Mouse (Mus musculus): ENCODE results near the gene Man1c1. TPM values are rescaled to one million over a fixed set of nuclear protein-coding genes. Genes with fewer than 3 reads are reported as not detected.

Gene Man1c1
- total and polyA plus RNA-seq, 3 experiments, result 0.04 to 0.44 (median 0.20) TPM

DNA sequence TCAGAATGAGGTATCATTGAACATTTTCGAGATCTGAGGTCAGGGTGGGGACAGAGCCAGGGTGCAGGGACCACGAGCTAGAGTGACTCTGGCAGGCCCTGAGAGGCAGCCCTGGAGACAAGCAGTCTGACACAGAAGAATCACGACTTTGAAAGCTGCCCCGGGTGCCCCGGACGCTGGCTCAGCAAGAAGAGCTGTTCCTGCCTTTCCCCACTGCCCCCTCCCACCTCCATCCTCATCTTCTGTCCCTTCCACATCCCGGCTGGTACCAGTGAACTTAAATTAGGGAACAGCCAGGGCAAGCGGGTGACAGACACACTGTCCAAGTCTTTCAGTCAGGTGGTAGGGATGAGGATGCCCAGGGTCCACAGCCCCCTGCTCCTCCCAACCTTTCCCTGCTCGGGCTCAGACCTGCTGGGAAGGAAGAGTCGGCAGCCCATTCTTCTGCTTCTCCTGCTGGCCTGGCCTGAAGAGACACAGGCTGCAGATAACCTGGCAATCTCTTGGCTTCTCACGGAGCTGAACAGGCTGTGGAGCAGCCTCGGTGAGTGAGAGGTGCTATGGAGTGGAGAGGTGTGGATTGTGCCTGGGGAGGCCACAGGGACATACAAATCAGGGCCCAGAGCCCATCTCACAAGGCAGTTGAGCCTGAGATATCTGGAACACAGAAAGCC is 35.6 kb downstream of the Man1c1 start:
- no peak for TF ChIP-seq JUND (conservative IDR thresholded peaks at IDR 0.05; ENCODE audit: low read depth, low read length)
- TF ChIP-seq MAX (IDR thresholded peaks at IDR 0.05; ENCODE audit: low read length), result no peak
- TF ChIP-seq EP300 (IDR thresholded peaks at IDR 0.05; ENCODE audit: low read length), result no peak
- no peak for TF ChIP-seq MYC (IDR thresholded peaks at IDR 0.05; ENCODE audit: low read depth, low read length)
- TF ChIP-seq TCF12 (IDR thresholded peaks at IDR 0.05; ENCODE audit: low read depth, low read length), result no peak
- 0 out of 4 replicates have a peak, but pooled peaks cover 0 to 3% of the 10 kb centered on the region in 2 experiments for H3K4me1 ChIP-seq (ENCODE audit: control insufficient read depth in 1 of 2, insufficient read depth in 2 of 2)
- DNase-seq (ENCODE audit: extremely low read depth), result no peak
- dilution Hi-C loops (cut with MboI; ENCODE audit: extremely low pct_ligation_motif_present, extremely low pct_unique_long_range_greater_than_20kb, low sequenced_read_pairs) (no loop called here), in situ Hi-C loops (cut with MboI; ENCODE audit: low pct_ligation_motif_present, low pct_unique_long_range_greater_than_20kb, low sequenced_read_pairs) (no loop called here)
- no peaks in the 10 kb centered on the region for H3K36me3 ChIP-seq (replicated peaks in 1 of 2; ENCODE audit: control insufficient read depth in 1 of 2, insufficient read depth in 1 of 2, low read length in 1 of 2)
- no peaks in the 10 kb centered on the region for H3K27me3 ChIP-seq (replicated peaks)
- no peaks in the 10 kb centered on the region for H3K9me3 ChIP-seq (replicated peaks; ENCODE audit: low read length)
- no peak overlapping the region for H3K4me2 ChIP-seq (ENCODE audit: insufficient read depth, low read depth, poor library complexity, severe bottlenecking)
- H3K9ac ChIP-seq (ENCODE audit: insufficient read depth, low read depth), result no peak overlapping the region
- no peak overlapping the region for H3K27ac ChIP-seq (ENCODE audit: insufficient read depth, low read depth)
- no peaks in the 10 kb centered on the region for H3K79me2 ChIP-seq (replicated peaks; ENCODE audit: control insufficient read depth, extremely low read depth, insufficient read depth, poor library complexity, severe bottlenecking)
- H3K4me3 ChIP-seq (replicated peaks in 1 of 3; ENCODE audit: low read depth in 2 of 3, low read length in 2 of 3, poor library complexity in 1 of 3), result no peak overlapping the region

DNA sequence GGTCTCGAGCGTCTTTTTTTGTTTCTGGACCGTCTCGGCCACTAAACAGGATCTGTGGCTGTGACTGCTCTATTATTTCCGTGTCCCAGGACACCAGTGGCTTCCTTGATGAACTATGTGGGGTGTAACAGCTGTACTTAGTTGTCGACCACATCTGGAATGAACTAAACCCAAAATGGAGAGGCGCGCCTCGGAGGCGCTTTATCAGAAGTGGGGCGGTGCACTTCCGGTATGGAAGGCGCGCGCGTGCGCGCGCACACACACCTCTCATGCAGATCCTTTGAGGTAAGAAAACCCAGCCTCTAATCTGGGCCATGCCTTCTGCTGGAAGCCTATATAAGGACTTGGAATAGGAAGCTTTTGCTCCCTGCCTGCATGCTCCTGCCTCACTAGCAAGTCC is 37.7 kb downstream of the Man1c1 start:
- Histone ChIP-seq H3K27ac (ENCODE audit: insufficient read depth, low read depth) (no peak overlapping the region), H3K9ac (ENCODE audit: insufficient read depth, low read depth) (no peak overlapping the region), H3K79me2 (replicated peaks; ENCODE audit: control insufficient read depth, extremely low read depth, insufficient read depth, poor library complexity, severe bottlenecking) (no peaks in the 10 kb centered on the region), H3K9me3 (replicated peaks; ENCODE audit: low read length) (no peaks in the 10 kb centered on the region), H3K4me3 (replicated peaks in 1 of 3; ENCODE audit: low read depth in 2 of 3, low read length in 2 of 3, poor library complexity in 1 of 3) (no peak overlapping the region), H3K4me1 (ENCODE audit: control insufficient read depth in 1 of 2, insufficient read depth in 2 of 2) (0 out of 4 replicates have a peak, but pooled peaks cover 0 to 3% of the 10 kb centered on the region in 2 experiments), H3K4me2 (ENCODE audit: insufficient read depth, low read depth, poor library complexity, severe bottlenecking) (no peak overlapping the region), H3K36me3 (replicated peaks in 1 of 2; ENCODE audit: control insufficient read depth in 1 of 2, insufficient read depth in 1 of 2, low read length in 1 of 2) (no peaks in the 10 kb centered on the region), H3K27me3 (replicated peaks) (no peaks in the 10 kb centered on the region)
- no peak for TF ChIP-seq TBP (conservative IDR thresholded peaks at IDR 0.05; ENCODE audit: low read depth, low read length)
- TF ChIP-seq TCF12 (IDR thresholded peaks at IDR 0.05; ENCODE audit: low read depth, low read length), result no peak
- no peak for TF ChIP-seq RAD21 (IDR thresholded peaks at IDR 0.05; ENCODE audit: low read depth, low read length)
- no peak for TF ChIP-seq MAFK (IDR thresholded peaks at IDR 0.05; ENCODE audit: insufficient replicate concordance, low read length)
- TF ChIP-seq ELF1 (IDR thresholded peaks at IDR 0.05; ENCODE audit: low read depth, low read length), result no peak
- TF ChIP-seq RCOR1 (conservative IDR thresholded peaks at IDR 0.05; ENCODE audit: low read depth, low read length), result no peak
- no peak for TF ChIP-seq EP300 (IDR thresholded peaks at IDR 0.05; ENCODE audit: low read length)
- no peak for TF ChIP-seq USF2 (conservative IDR thresholded peaks at IDR 0.05; ENCODE audit: low read depth, low read length)
- no peak for TF ChIP-seq CHD2 (IDR thresholded peaks at IDR 0.05; ENCODE audit: low read length)
- TF ChIP-seq KAT2A (IDR thresholded peaks at IDR 0.05; ENCODE audit: insufficient replicate concordance, low read length), result no peak
- no peak for TF ChIP-seq E2F4 (IDR thresholded peaks at IDR 0.05; ENCODE audit: insufficient replicate concordance, low read depth, low read length)
- TF ChIP-seq ZNF384 (IDR thresholded peaks at IDR 0.05; ENCODE audit: low read depth, low read length), result no peak
- TF ChIP-seq POLR2A (IDR thresholded peaks at IDR 0.05; ENCODE audit: low read depth, low read length), result no peak
- no peak for TF ChIP-seq ZKSCAN1 (IDR thresholded peaks at IDR 0.05; ENCODE audit: borderline replicate concordance, low read depth, low read length)
- TF ChIP-seq ZMIZ1 (IDR thresholded peaks at IDR 0.05; ENCODE audit: low read depth, low read length), result no peak
- no peak for TF ChIP-seq SMC3 (IDR thresholded peaks at IDR 0.05; ENCODE audit: low read depth, low read length)
- TF ChIP-seq UBTF (IDR thresholded peaks at IDR 0.05; ENCODE audit: low read depth, low read length), result no peak
- no peak for TF ChIP-seq PAX5 (IDR thresholded peaks at IDR 0.05; ENCODE audit: low read length)
- TF ChIP-seq GABPA (IDR thresholded peaks at IDR 0.05; ENCODE audit: insufficient replicate concordance, low read depth, low read length), result no peak
- TF ChIP-seq MYC (IDR thresholded peaks at IDR 0.05; ENCODE audit: low read depth, low read length), result no peak
- dilution Hi-C loops (cut with MboI; ENCODE audit: extremely low pct_ligation_motif_present, extremely low pct_unique_long_range_greater_than_20kb, low sequenced_read_pairs), result no loop called here
- in situ Hi-C loops (cut with MboI; ENCODE audit: low pct_ligation_motif_present, low pct_unique_long_range_greater_than_20kb, low sequenced_read_pairs), result no loop called here
- no peak for DNase-seq (ENCODE audit: extremely low read depth)
